Mouse (Mus musculus) cerebellum, postnatal 36 days (tissue): ENCODE measurements around the gene Aggf1.
"Not testable (repeated sequence)": the region's sequence is repeated elsewhere in the genome, so short reads cannot be mapped to it uniquely, and the experiment has no call there.

Source experiments
- DNase-seq, 2 experiments: peaks; one replicate each; pipeline ENCODE4 v3.0.0; 2021 to 2022; ENCODE audit warnings: mixed read lengths in 2 of 2

Gene Aggf1

DNA sequence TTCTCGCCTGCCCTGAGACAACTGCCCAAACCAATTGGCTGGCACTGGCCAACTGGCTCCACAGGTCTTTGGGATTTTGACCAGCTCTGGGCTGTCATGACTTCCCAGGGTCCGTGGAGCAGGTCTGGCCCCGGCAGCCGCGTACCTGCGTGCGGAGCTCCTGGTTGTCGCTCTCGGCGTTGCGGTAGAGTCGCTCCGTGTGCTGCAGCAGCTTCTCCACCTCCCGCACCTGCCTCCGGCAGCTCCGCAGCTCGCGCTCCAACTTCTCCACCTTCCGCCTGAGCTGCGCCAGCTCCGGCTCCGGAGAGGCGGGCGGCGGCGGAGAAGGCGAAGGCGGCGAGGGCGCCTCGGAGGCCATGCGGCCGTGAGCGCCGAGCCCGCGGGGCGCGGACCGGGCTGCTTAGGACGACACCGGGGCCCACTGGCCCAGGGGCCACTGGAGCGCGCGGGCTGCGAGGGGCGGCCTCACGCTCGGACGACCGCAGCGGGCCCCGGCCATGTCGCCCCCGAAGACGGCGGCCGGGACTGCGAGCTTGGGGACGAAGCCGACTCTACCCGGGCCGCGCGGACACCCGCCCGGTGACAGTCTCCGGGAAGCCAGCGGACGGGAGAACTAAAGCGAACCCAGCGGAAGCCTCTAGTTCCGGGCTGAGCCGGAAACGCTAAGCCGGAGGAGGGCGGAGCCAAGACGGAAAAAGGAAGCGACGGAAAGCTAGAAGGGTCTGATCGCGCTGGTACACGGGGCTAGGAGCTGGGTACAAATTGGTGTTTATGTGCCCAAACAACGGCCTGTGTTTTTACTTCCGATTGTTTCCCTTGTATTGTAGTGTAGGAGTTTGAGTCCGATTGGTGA, at the start of gene Aggf1:
Gene Aggf1 (minus strand): TSS at position 652 of the 853 bp plus-strand sequence.
- peak; percentile 92 to 96 for DNase-seq

DNA sequence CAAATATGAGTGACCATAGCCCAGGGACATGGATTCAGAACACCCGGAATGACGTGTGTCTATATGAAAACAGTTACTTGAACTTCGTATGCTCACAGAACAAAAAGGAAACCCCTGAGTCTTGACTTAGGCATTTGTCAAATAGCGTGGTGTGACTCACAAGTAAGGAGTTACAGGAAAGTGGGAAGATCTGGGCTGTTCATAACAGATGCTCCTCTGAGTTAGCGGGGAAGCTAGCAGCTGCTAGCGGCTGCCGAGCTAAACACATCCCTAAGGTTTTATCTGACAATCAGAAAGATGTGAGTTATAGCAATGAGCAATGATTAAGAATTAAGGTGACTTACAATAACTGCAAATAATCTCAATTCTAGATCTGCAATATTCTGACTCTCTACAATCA, 49.8 kb upstream of the Aggf1 start:
- no peak for DNase-seq

GRCm38 (mm10) chr13:95419204-95419749, 44.1 kb upstream of the Aggf1 start:
- no peak for DNase-seq

- DNase-seq = no peak
Observed at GRCm38 (mm10) chr13:95418575-95419203, 43.5 kb upstream of the Aggf1 start.

GRCm38 (mm10) chr13:95412257-95412656, 37.1 kb upstream of the Aggf1 start:
- no peak for DNase-seq

DNA sequence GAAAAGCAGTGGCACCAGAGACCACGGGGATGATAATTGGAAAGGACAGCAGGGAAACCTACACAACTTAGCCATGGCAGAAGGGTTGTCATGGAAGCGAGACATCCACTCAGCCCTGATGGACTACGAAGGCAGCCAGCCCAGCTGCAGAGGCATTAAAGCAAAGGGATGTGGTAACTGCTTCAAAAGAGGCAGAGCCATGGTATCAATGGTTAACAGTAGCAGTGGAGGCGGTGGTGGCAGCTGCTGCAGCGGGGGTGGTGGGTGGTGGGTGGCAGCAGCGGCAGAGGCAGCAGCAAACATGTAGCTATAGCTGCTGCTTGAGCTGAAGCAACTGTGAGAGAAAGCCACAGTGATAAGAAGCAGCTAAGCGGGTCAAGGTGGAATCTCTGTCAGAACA, 18.1 kb upstream of the Aggf1 start:
- no peak for DNase-seq

DNA sequence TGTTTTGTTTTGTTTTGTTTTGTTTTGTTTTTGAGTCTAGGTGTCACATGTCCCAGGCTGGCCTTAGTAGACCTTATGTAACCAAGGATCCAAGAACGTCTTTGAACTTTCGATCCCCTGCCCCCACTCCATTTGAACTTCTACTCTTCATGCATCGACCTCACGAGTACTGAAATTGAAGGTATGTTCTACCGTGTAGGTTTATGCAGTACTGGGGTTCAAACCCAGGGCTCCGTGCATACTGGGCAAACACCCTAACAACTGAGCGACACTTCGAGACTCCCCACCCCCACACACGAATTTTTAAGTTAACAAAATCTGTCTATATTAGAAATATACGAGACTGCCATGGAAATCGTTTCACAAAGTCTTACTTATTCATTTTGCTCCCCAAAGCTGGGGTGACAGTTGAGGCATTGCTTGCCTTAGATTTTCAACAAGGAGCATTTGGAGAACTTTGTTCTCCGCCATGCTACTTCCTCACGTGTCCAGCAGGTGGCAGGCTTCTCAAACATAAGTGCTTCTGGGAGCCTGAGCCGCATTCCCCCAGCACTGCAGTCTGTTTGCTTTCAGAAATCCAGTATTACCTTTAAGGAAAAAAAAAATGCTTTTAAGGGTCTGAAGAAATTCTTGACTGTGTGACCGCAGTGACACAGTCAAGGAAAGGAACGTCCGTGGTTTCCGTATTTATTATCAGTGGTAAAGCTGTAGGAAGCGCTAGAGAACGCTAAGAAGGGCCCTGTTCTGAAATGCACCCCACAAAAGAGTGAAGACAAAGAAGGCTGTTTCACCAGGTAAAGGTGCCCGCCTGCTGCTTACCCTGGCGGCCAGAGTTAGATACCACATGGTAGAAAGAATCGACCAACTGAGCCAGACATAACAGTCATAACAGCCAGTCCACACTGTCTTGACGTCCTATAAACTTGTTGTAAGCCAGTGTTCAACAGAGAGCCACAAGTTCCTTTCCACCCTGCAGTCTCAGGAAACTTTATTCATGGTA, 15.0 kb upstream of the Aggf1 start:
- DNase-seq = peak; percentile 72 to 77

GRCm38 (mm10) chr13:95388226-95388625, 13.1 kb upstream of the Aggf1 start:
- no peak for DNase-seq

DNA sequence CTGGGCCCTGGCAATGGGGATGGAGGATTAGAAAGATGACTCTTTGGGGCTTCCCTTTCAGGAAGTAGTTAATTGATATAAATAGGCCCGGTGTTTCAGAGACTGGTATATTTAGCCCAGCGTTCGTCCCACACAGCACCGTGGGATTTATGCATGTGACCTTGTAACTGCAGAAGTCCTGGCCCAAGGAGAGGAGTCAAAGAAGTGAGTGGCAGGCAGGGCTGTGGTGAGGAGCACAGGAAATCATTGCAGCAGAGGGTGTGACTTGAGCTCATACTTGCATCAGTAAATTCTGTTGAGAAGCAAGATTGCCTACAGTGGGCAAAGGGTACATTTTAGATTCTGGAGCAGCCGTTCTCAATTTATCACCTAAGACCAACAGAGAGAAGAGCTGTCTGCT, 7.3 kb upstream of the Aggf1 start:
- DNase-seq = no peak

- DNase-seq = no peak
Observed at GRCm38 (mm10) chr13:95378696-95379095, 3.5 kb upstream of the Aggf1 start.

GRCm38 (mm10) chr13:95376689-95377289, 1.6 kb upstream of the Aggf1 start:
- not testable (repeated sequence) for DNase-seq

- DNase-seq = no peak
Observed at GRCm38 (mm10) chr13:95375554-95375914, 382 bp upstream of the Aggf1 start.

DNA sequence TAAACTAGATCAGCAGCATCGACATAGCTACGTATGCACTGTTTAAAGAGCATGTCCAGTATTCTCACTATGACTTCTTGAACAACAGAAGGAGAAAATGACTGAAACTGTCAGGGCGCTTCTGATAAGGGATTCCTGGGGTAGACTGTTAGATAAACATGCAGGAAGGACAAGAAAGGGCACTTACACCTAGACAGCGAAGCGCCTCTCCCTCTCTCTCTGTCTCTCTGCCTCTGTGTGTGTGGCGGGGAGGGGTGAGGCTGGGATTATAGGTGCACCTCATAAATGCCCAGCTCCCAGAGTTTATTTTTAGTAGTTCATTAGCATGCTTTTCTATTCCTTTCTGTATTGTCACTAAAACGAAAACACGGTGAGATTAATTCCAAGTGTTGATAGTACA, 8.8 kb downstream of the Aggf1 start:
- no peak for DNase-seq

GRCm38 (mm10) chr13:95363440-95363839, 11.7 kb downstream of the Aggf1 start:
- no peak for DNase-seq

- DNase-seq = no peak
Observed at GRCm38 (mm10) chr13:95358223-95358622, 16.9 kb downstream of the Aggf1 start.

GRCm38 (mm10) chr13:95348476-95348875, 26.7 kb downstream of the Aggf1 start:
- peak; percentile 24 to 35 for DNase-seq

GRCm38 (mm10) chr13:95347018-95347696, 28.0 kb downstream of the Aggf1 start:
- DNase-seq = peak; percentile 78 to 84

DNA sequence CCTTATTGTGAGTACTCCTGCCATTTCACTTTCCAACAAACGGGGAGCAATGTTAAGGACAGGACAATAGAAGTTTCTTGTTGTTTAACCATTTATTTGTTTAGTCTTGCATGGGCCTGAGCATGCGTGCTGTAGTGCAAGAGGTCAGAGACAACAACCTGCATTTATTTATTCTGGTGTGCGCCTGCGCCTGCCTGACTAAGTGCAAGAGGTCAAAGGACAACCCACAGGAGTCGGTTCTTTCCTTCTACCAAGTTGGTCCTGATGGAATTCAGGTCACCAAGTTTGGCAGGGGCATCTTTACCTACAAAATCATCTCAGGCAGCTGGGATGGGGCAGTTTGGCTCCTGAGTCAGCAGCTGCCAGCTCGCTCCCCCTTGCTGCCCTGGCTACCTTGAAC, 29.3 kb downstream of the Aggf1 start:
- DNase-seq = no peak

DNA sequence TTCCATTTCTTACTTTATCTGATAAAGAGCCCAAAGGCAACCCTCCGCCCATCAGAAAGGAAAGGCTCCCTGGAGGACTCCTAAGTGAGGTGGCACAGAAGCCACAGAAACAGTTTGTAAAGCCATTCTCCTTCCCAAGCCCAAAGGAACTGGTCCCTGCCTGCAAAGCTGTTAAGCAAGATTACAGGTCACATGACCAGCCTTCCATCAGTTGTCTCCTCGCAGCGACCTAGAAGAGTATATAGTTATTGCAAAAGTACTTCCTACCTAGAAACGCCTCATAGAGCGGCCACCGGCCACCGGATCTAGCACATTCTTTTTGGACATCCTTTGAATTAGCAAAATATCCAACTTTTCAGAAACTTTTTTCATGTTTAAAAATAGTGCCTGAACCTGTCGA, 31.7 kb downstream of the Aggf1 start:
- no peak for DNase-seq

- peak; percentile 67 to 71 for DNase-seq
Observed at GRCm38 (mm10) chr13:95336122-95336677, 39.0 kb downstream of the Aggf1 start.
